Mouse (Mus musculus) c-Kit-positive CD71-positive TER-119-negative erythroid progenitor cells, embryonic 14.5 days (primary cell): ENCODE data around the gene Tmem145.
A peak's percentile ranks its signal among the peaks of the same experiment; 100 is the strongest.
"Not testable (repeated sequence)": the region's sequence is repeated elsewhere in the genome, so short reads cannot be mapped to it uniquely, and the experiment has no call there.

Experiments
- DNase-seq: peaks from one replicate; pipeline ENCODE4 v3.0.0-alpha.2; 2013; ENCODE audit warnings: low read depth

Gene Tmem145

GRCm38 (mm10) chr7:25323219-25323618 lies 17.3 kb downstream of the Tmem145 start:
- DNase-seq = no peak

GRCm38 (mm10) chr7:25325431-25325830 lies 19.5 kb downstream of the Tmem145 start:
- DNase-seq = not testable (repeated sequence)

GRCm38 (mm10) chr7:25326233-25326632 lies 20.3 kb downstream of the Tmem145 start:
- DNase-seq = no peak

- DNase-seq = peak; percentile 56
These were observed 27.8 kb downstream of the Tmem145 start for GRCm38 (mm10) chr7:25333596-25334307.

- DNase-seq = no peak
These were observed 28.6 kb downstream of the Tmem145 start for GRCm38 (mm10) chr7:25334472-25334871.

GRCm38 (mm10) chr7:25339329-25339728 lies 33.4 kb downstream of the Tmem145 start:
- no peak for DNase-seq

GRCm38 (mm10) chr7:25341000-25341784 lies 35.3 kb downstream of the Tmem145 start:
- DNase-seq = no peak

- no peak for DNase-seq
These were observed 43.0 kb downstream of the Tmem145 start for GRCm38 (mm10) chr7:25348861-25349260.

- no peak for DNase-seq
These were observed 52.9 kb downstream of the Tmem145 start for GRCm38 (mm10) chr7:25358721-25359206.

- DNase-seq = no peak
These were observed 57.2 kb downstream of the Tmem145 start for GRCm38 (mm10) chr7:25363151-25363550.

- DNase-seq = no peak
These were observed 57.7 kb downstream of the Tmem145 start for GRCm38 (mm10) chr7:25363632-25364031.
